Mouse (Mus musculus) embryonic facial prominence, embryonic 13.5 days (tissue): ENCODE measurements at regions not wholly inside any gene's neighbourhood (a gene's known extent, or its start where the extent isn't known, plus 50 kb on each side); places are given as distances from the start of the nearest gene placed in this dataset.

Experiments used
- ATAC-seq: fragments of 200-750 bp; cut with Nextera tagmentation; 2 replicates; pipeline ENCODE4 v1.8.0; 2017; ENCODE audit warnings: low read depth; ENCODE audit not compliant: insufficient number of reproducible peaks, insufficient read depth, low FRiP score, low TSS enrichment
- H3K27ac ChIP-seq: fragments of 300-500 bp; sonication (generic); 2 replicates; pipeline ENCODE4 v1.5.1; 2015; ENCODE audit warnings: moderate library complexity, mild to moderate bottlenecking, inconsistent platforms
- H3K27me3 ChIP-seq: fragments of 300-500 bp; sonication (generic); 2 replicates; pipeline ENCODE4 v1.6.1; 2015; ENCODE audit warnings: mild to moderate bottlenecking, inconsistent platforms
- H3K36me3 ChIP-seq: fragments of 300-500 bp; sonication (generic); 2 replicates; pipeline ENCODE4 v1.6.1; 2015; ENCODE audit warnings: mild to moderate bottlenecking, inconsistent platforms
- H3K4me1 ChIP-seq: fragments of 300-500 bp; sonication (generic); 2 replicates; pipeline ENCODE4 v1.6.1; 2015; ENCODE audit warnings: inconsistent platforms
- H3K4me2 ChIP-seq: fragments of 300-500 bp; sonication (generic); 2 replicates; pipeline ENCODE4 v1.6.1; 2015; ENCODE audit warnings: moderate library complexity, mild to moderate bottlenecking, inconsistent platforms
- H3K4me3 ChIP-seq: fragments of 300-500 bp; sonication (generic); 2 replicates; pipeline ENCODE4 v1.5.1; 2015; ENCODE audit warnings: mild to moderate bottlenecking, inconsistent platforms
- H3K9ac ChIP-seq: fragments of 300-500 bp; sonication (generic); 2 replicates; pipeline ENCODE4 v1.6.1; 2015; ENCODE audit warnings: mild to moderate bottlenecking, inconsistent platforms
- H3K9me3 ChIP-seq: fragments of 300-500 bp; sonication (generic); 2 replicates; pipeline ENCODE4 v1.6.1; 2016; ENCODE audit warnings: inconsistent platforms
- WGBS: fragments of 180-500 bp; shearing (Covaris S2); methylation state at CpG from one replicate; pipeline ENCODE4 v1.1.7; 2015; ENCODE audit warnings: mixed read lengths; 5-methylcytosine and 5-hydroxymethylcytosine counted together

GRCm38 (mm10) chr10:67819534-67819933 is 92.9 kb downstream of the Zfp365 start:
- peak overlapping the region; percentile 18; the same call in 1 of the 2 replicates for H3K4me2 ChIP-seq
- no peak overlapping the region for H3K27ac ChIP-seq
- H3K4me3 ChIP-seq = no peak overlapping the region
- H3K27me3 ChIP-seq = no peaks in the 10 kb centered on the region
- ATAC-seq = no peak
- WGBS = 69% methylated on average over 8 of the region's 8 CpGs
- H3K4me1 ChIP-seq = 0 out of 2 replicates have a peak, but pooled peaks cover 3% of the 10 kb centered on the region
- no peaks in the 10 kb centered on the region for H3K9me3 ChIP-seq
- H3K9ac ChIP-seq = no peak overlapping the region
- no peaks in the 10 kb centered on the region for H3K36me3 ChIP-seq

DNA sequence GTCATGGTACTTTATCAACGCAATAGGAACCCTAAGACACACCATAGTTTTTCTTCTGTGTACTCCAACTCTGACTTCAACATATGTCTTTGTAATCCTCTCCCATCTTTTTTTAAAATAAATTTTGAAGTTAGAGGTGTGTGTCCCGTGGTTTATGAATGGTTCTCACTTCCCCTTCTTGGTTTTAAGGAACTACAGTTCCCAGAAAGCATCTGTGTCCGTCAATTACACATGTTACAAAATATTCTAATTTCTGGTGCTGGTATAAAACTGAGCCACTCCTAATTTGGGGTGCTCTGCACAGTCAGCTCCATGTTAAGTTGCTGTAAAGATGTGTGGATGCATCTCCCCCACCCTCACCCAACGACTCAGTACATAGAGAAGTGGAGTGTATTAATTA is 98.6 kb downstream of the Zfp365 start:
- Histone ChIP-seq H3K36me3 (no peaks in the 10 kb centered on the region), H3K9me3 (no peaks in the 10 kb centered on the region), H3K4me2 (no peak overlapping the region), H3K27ac (no peak overlapping the region), H3K4me3 (no peak overlapping the region), H3K4me1 (0 out of 2 replicates have a peak, but pooled peaks cover 3% of the 10 kb centered on the region), H3K27me3 (no peaks in the 10 kb centered on the region), H3K9ac (no peak overlapping the region)
- 81% methylated on average over 4 of the region's 4 CpGs for WGBS
- no peak for ATAC-seq

DNA sequence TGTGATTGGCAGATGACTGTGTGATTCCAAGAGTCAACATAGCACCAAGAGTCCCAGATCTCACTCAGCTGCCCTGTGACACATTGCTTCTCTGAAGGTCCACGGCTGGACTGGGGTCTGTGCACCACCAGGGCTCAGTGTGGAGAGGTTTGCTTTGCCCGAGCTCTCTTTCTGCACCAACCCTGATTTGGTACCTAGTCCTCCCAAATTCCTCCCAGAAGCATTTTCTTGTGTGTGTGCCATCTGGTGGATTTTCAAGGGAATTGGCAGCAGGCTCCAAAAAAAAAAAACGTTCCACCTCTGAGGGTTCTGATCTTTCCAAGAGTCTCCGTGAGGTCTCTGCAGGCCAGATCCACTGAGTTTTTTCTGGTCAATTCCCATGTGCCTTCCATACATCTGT is 107.3 kb downstream of the Zfp365 start:
- no peak overlapping the region for H3K4me3 ChIP-seq
- 0 out of 2 replicates have a peak, but pooled peaks cover 2% of the 10 kb centered on the region for H3K4me1 ChIP-seq
- H3K27ac ChIP-seq = no peak overlapping the region
- ATAC-seq = no peak
- H3K9me3 ChIP-seq = no peaks in the 10 kb centered on the region
- no peak overlapping the region for H3K4me2 ChIP-seq
- H3K9ac ChIP-seq = no peak overlapping the region
- H3K27me3 ChIP-seq = no peaks in the 10 kb centered on the region
- WGBS = 28% methylated on average over 4 of the region's 4 CpGs
- H3K36me3 ChIP-seq = no peaks in the 10 kb centered on the region

DNA sequence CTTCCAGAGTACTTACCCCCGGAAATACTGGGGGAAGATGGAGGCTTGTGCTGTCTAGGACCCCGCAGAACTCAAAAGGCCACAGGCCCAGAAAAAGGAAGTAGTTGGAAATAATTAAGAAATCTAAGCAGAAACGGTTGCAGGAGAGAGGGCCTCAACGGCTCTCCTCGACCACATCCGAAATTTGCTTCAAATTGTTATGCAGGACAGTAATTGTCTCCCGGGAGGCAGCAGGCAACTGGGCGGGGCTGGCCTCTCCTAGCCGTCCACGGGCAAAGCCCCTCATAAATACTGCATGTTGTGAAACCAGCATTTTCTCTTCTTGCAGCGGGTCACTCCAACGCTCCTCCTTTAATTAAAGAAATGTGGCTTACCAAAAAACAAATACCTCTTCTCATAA is 107.8 kb downstream of the Zfp365 start:
- Histone ChIP-seq H3K4me1 (0 out of 2 replicates have a peak, but pooled peaks cover 2% of the 10 kb centered on the region), H3K36me3 (no peaks in the 10 kb centered on the region), H3K4me3 (no peak overlapping the region), H3K27ac (no peak overlapping the region), H3K27me3 (no peaks in the 10 kb centered on the region), H3K4me2 (no peak overlapping the region), H3K9me3 (no peaks in the 10 kb centered on the region), H3K9ac (no peak overlapping the region)
- WGBS = 42% methylated on average over 12 of the region's 12 CpGs
- ATAC-seq = no peak

- 78% methylated on average over 8 of the region's 8 CpGs for WGBS
- no peak for ATAC-seq
- no peaks in the 10 kb centered on the region for H3K9me3 ChIP-seq
- no peaks in the 10 kb centered on the region for H3K27me3 ChIP-seq
- no peak overlapping the region for H3K27ac ChIP-seq
- no peak overlapping the region for H3K4me2 ChIP-seq
- no peaks in the 10 kb centered on the region for H3K36me3 ChIP-seq
- no peak overlapping the region for H3K4me3 ChIP-seq
- no peak overlapping the region for H3K9ac ChIP-seq
- 0 out of 2 replicates have a peak, but pooled peaks cover 2% of the 10 kb centered on the region for H3K4me1 ChIP-seq
Observed at GRCm38 (mm10) chr10:67802156-67802555, 110.3 kb downstream of the Zfp365 start.

DNA sequence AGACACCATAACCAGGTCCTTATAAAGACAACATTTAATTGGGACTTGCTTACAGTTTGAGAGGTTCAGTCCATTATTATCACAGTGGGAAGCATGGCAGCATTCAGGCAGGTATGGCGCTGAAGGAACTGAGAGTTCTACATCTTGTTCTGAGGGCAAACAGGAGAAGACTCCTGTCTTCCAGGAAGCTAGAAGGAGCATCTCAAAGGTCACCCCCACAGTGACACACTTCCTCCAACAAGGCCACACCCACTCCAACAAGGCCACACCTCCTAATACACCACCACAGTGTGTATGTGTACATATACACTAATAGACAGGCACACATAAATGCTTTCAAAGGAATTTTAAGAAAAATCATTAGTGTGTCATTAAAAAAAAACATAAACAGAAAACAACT is 110.8 kb downstream of the Zfp365 start:
- WGBS = 94% methylated on average over 1 of the region's 1 CpGs
- ATAC-seq = no peak
- H3K36me3 ChIP-seq = no peaks in the 10 kb centered on the region
- H3K4me3 ChIP-seq = no peak overlapping the region
- H3K4me1 ChIP-seq = 0 out of 2 replicates have a peak, but pooled peaks cover 2% of the 10 kb centered on the region
- no peak overlapping the region for H3K9ac ChIP-seq
- H3K9me3 ChIP-seq = no peaks in the 10 kb centered on the region
- no peaks in the 10 kb centered on the region for H3K27me3 ChIP-seq
- H3K27ac ChIP-seq = no peak overlapping the region
- no peak overlapping the region for H3K4me2 ChIP-seq

GRCm38 (mm10) chr10:67798991-67799390 is 113.5 kb downstream of the Zfp365 start:
- Histone ChIP-seq H3K4me2 (no peak overlapping the region), H3K4me3 (no peak overlapping the region), H3K4me1 (no peaks in the 10 kb centered on the region), H3K27ac (no peak overlapping the region), H3K9me3 (no peaks in the 10 kb centered on the region), H3K36me3 (no peaks in the 10 kb centered on the region), H3K9ac (no peak overlapping the region), H3K27me3 (no peaks in the 10 kb centered on the region)
- no peak for ATAC-seq
- 81% methylated on average over 10 of the region's 10 CpGs for WGBS

GRCm38 (mm10) chr10:67793206-67793605 is 119.3 kb downstream of the Zfp365 start:
- 57% methylated on average over 3 of the region's 3 CpGs for WGBS
- Histone ChIP-seq H3K4me3 (no peak overlapping the region), H3K4me1 (peaks cover 5% of the 10 kb centered on the region; the same call in 1 of the 2 replicates)

DNA sequence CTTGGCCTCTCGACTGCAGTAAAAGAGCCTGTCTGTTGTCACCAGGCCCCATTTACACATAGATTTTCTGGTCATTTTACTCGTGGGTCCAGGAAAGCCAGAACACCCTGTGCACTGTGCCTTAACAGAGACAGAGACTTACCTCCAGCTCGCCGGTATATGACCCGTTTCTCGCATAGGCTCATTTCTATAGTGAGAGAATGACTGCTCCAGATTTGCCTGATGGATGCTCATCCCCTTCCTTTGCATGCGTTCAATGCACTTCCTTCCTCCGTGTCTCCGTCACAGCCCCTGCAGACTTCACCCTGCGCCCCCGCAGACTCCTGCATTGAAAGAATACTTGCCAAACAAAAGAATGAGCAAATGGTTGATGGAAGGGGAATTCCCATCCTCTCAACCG is 122.8 kb downstream of the Zfp365 start:
- Histone ChIP-seq H3K9me3 (no peaks in the 10 kb centered on the region), H3K4me3 (no peak overlapping the region), H3K4me2 (no peak overlapping the region), H3K9ac (no peak overlapping the region), H3K27ac (no peak overlapping the region), H3K27me3 (no peaks in the 10 kb centered on the region), H3K4me1 (peaks cover 5% of the 10 kb centered on the region; the same call in 1 of the 2 replicates), H3K36me3 (no peaks in the 10 kb centered on the region)
- no peak for ATAC-seq
- 86% methylated on average over 12 of the region's 12 CpGs for WGBS

More at GRCm38 (mm10) chr10:67793206-67793605, 119.3 kb downstream of the Zfp365 start:
- H3K27ac ChIP-seq = no peak overlapping the region
- H3K27me3 ChIP-seq = no peaks in the 10 kb centered on the region
- no peak for ATAC-seq
- no peak overlapping the region for H3K4me2 ChIP-seq
- no peaks in the 10 kb centered on the region for H3K9me3 ChIP-seq
- H3K9ac ChIP-seq = no peak overlapping the region
- no peaks in the 10 kb centered on the region for H3K36me3 ChIP-seq

GRCm38 (mm10) chr10:67788116-67788515 is 124.3 kb downstream of the Zfp365 start:
- no peak overlapping the region for H3K4me3 ChIP-seq
- H3K36me3 ChIP-seq = no peaks in the 10 kb centered on the region
- H3K27ac ChIP-seq = no peak overlapping the region
- 77% methylated on average over 6 of the region's 6 CpGs for WGBS
- no peak overlapping the region for H3K4me2 ChIP-seq
- H3K9me3 ChIP-seq = no peaks in the 10 kb centered on the region
- H3K27me3 ChIP-seq = no peaks in the 10 kb centered on the region
- H3K4me1 ChIP-seq = peaks cover 4% of the 10 kb centered on the region; the same call in 1 of the 2 replicates
- no peak for ATAC-seq
- no peak overlapping the region for H3K9ac ChIP-seq

GRCm38 (mm10) chr10:67785563-67785962 is 126.9 kb downstream of the Zfp365 start:
- Histone ChIP-seq H3K27ac (no peak overlapping the region), H3K9ac (no peak overlapping the region), H3K9me3 (no peaks in the 10 kb centered on the region), H3K36me3 (no peaks in the 10 kb centered on the region), H3K4me3 (no peak overlapping the region), H3K4me1 (no peaks in the 10 kb centered on the region), H3K4me2 (no peak overlapping the region), H3K27me3 (no peaks in the 10 kb centered on the region)
- ATAC-seq = no peak
- 82% methylated on average over 2 of the region's 2 CpGs for WGBS

- H3K27ac ChIP-seq = no peak overlapping the region
- 88% methylated on average over 10 of the region's 10 CpGs for WGBS
- H3K9me3 ChIP-seq = no peaks in the 10 kb centered on the region
- H3K36me3 ChIP-seq = no peaks in the 10 kb centered on the region
- no peaks in the 10 kb centered on the region for H3K27me3 ChIP-seq
- no peak for ATAC-seq
- no peaks in the 10 kb centered on the region for H3K4me1 ChIP-seq
- H3K9ac ChIP-seq = no peak overlapping the region
- no peak overlapping the region for H3K4me2 ChIP-seq
- no peak overlapping the region for H3K4me3 ChIP-seq
Observed at GRCm38 (mm10) chr10:67778341-67778740, 134.1 kb downstream of the Zfp365 start.
